Mouse (Mus musculus) C2C12 (cell line): Measurements from ENCODE around the gene Olfr467.

ENCODE experiments used
- CEBPB ChIP-seq: IDR thresholded peaks from one replicate; pipeline ENCODE4 v1.6.1; 2011; ENCODE audit warnings: low read depth, mild to moderate bottlenecking, control low read depth, moderate library complexity
- CTCF ChIP-seq: IDR thresholded peaks from one replicate; pipeline ENCODE4 v1.5.1; 2011; ENCODE audit not compliant: control insufficient read depth, insufficient read depth, insufficient read length
- MYOG ChIP-seq: IDR thresholded peaks from one replicate; pipeline ENCODE4 v1.6.1; 2011; ENCODE audit not compliant: control insufficient read depth, insufficient read length; ENCODE audit errors: extremely low read depth
- USF1 ChIP-seq: IDR thresholded peaks from one replicate; pipeline ENCODE4 v1.6.1; 2011; ENCODE audit warnings: low read depth, mild to moderate bottlenecking, control low read depth, moderate library complexity

DNA sequence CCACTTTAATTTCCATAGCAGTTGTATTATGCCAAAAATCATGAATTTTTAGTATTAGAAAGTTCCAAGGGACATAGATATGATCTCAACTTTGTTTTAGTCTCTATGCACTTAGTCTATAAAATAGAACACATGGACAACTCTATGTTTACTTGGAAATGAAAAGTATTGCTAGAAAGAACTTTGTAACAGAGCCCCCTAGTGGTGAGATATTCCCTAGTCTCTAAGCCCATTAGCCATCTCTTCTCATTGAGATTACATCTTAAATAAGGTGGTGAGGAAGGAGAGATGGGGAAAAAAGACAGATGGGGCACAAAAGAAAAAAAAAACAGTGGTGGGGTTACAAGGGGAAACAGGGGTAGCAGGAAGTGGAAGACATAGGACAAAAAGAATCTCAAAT is 7.4 kb downstream of the Olfr467 start:
- TF ChIP-seq CTCF (no peak), USF1 (no peak), MYOG (no peak), CEBPB (no peak)
